Mouse (Mus musculus) midbrain, embryonic 13.5 days (tissue): ENCODE data around the gene Pitpnm1. TPM values are rescaled to one million over a fixed set of nuclear protein-coding genes. Genes with fewer than 3 reads are reported as not detected.

Source experiments
- ATAC-seq: fragments of 200-750 bp; cut with Nextera tagmentation; 2 replicates; pipeline ENCODE4 v1.8.0; 2017; ENCODE audit warnings: mild to moderate bottlenecking, moderate TSS enrichment, moderate library complexity
- H3K27ac ChIP-seq: fragments of 300-500 bp; sonication (generic); 2 replicates; pipeline ENCODE4 v1.5.1; 2015; ENCODE audit warnings: inconsistent platforms, mild to moderate bottlenecking, moderate library complexity
- H3K27me3 ChIP-seq: fragments of 300-500 bp; sonication (generic); 2 replicates; pipeline ENCODE4 v1.6.1; 2015; ENCODE audit warnings: mild to moderate bottlenecking, inconsistent platforms
- H3K36me3 ChIP-seq: fragments of 300-500 bp; sonication (generic); 2 replicates; pipeline ENCODE4 v1.6.1; 2015; ENCODE audit warnings: mild to moderate bottlenecking, inconsistent platforms
- H3K4me1 ChIP-seq: fragments of 300-500 bp; sonication (generic); replicated peaks from 2 replicates; pipeline ENCODE4 v1.6.1; 2015; ENCODE audit warnings: inconsistent platforms
- H3K4me2 ChIP-seq: fragments of 300-500 bp; sonication (generic); replicated peaks from 2 replicates; pipeline ENCODE4 v1.6.1; 2015; ENCODE audit warnings: moderate library complexity, mild to moderate bottlenecking, inconsistent platforms
- H3K4me3 ChIP-seq: fragments of 300-500 bp; sonication (generic); replicated peaks from 2 replicates; pipeline ENCODE4 v1.5.1; 2015; ENCODE audit warnings: mild to moderate bottlenecking, inconsistent platforms
- H3K9ac ChIP-seq: fragments of 300-500 bp; sonication (generic); replicated peaks from 2 replicates; pipeline ENCODE4 v1.6.1; 2015; ENCODE audit warnings: mild to moderate bottlenecking, inconsistent platforms
- H3K9me3 ChIP-seq: fragments of 300-500 bp; sonication (generic); 2 replicates; pipeline ENCODE4 v1.6.1; 2016; ENCODE audit warnings: mild to moderate bottlenecking, inconsistent platforms
- WGBS: fragments of 180-500 bp; shearing (Covaris S2); methylation state at CpG from one replicate; pipeline ENCODE4 v1.1.7; 2015; 5-methylcytosine and 5-hydroxymethylcytosine counted together
- polyA plus RNA-seq: library from polyadenylated mRNA; unstranded; fragments of >200 nt; fragmentation: Nextera tagmentation; extraction: Ambion mirVana; gene quantifications from 2 replicates; pipeline ENCODE4 v1.2.1, GENCODE M21; 2015

Gene Pitpnm1
- polyA plus RNA-seq, 1 experiment from 2014 or later = 45.0 TPM

- H3K4me1 ChIP-seq = peaks cover 57% of the 10 kb centered on the region
Measured at GRCm38 (mm10) chr19:4100718-4101261, 992 bp downstream of the Pitpnm1 start.

GRCm38 (mm10) chr19:4101466-4101865 is 1.7 kb downstream of the Pitpnm1 start:
- Histone ChIP-seq H3K27me3 (peaks cover 11% of the 10 kb centered on the region), H3K27ac (peak overlapping the region; percentile 63), H3K4me1 (peaks cover 51% of the 10 kb centered on the region), H3K9me3 (no peaks in the 10 kb centered on the region), H3K4me2 (peak overlapping the region; percentile 76), H3K4me3 (peak overlapping the region; percentile 57), H3K9ac (peak overlapping the region; percentile 77), H3K36me3 (peaks cover 30% of the 10 kb centered on the region)
- no peak for ATAC-seq
- WGBS = 47% methylated on average over 6 of the region's 6 CpGs

More at GRCm38 (mm10) chr19:4100718-4101261, 992 bp downstream of the Pitpnm1 start:
- Histone ChIP-seq H3K27me3 (peaks cover 11% of the 10 kb centered on the region), H3K4me3 (peak overlapping the region; percentile 57), H3K27ac (peak overlapping the region; percentile 63), H3K36me3 (peaks cover 23% of the 10 kb centered on the region), H3K4me2 (peak overlapping the region; percentile 76), H3K9ac (peak overlapping the region; percentile 77), H3K9me3 (no peaks in the 10 kb centered on the region)
- ATAC-seq = peak; percentile 9
- under 1% methylated on average over 52 of the region's 52 CpGs for WGBS

DNA sequence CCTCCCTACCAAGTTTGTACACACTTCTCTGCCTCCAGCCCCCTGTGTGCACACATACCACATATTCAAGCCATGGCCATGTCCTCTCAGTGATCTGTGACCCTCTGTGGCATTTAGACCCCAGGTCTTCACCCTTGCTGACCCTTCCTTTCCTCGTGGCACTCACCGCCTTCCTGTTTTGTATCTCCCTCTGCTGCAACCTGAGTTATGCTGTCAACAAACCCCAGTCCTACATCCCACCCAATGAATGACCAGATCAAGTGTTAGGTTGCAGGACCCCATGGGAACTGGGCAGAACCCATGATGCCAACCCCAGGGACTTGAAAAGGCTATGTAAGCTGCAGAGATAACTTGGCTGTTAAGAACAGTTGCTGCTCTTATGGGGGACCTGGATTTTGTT is 2.3 kb downstream of the Pitpnm1 start:
- H3K4me3 ChIP-seq = peak overlapping the region; percentile 57
- H3K9me3 ChIP-seq = no peaks in the 10 kb centered on the region
- H3K9ac ChIP-seq = peak overlapping the region; percentile 77; the same call in 1 of the 2 replicates
- ATAC-seq = no peak
- WGBS = 90% methylated on average over 2 of the region's 2 CpGs
- H3K36me3 ChIP-seq = peaks cover 35% of the 10 kb centered on the region
- peaks cover 11% of the 10 kb centered on the region for H3K27me3 ChIP-seq
- peaks cover 51% of the 10 kb centered on the region for H3K4me1 ChIP-seq
- no peak overlapping the region for H3K27ac ChIP-seq
- peak overlapping the region; percentile 76 for H3K4me2 ChIP-seq

DNA sequence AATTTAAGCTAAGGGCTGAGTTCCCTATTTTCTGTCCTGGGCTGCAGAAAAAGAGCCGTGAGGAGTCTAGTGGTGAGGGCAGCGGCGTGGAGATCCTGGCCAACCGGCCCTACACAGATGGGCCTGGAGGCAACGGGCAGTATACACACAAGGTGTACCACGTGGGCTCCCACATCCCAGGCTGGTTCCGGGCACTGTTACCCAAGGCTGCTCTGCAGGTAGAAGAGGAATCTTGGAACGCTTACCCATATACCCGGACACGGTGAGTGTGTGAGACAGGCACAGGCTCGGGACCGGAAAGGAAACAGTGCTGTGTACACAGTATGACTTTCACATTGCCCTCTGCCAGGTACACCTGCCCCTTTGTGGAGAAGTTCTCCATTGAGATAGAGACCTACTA is 2.8 kb downstream of the Pitpnm1 start:
- Histone ChIP-seq H3K9ac (no peak overlapping the region; the same call in 1 of the 2 replicates), H3K4me1 (peaks cover 47% of the 10 kb centered on the region), H3K27me3 (peaks cover 11% of the 10 kb centered on the region), H3K27ac (no peak overlapping the region), H3K36me3 (peaks cover 41% of the 10 kb centered on the region), H3K9me3 (no peaks in the 10 kb centered on the region), H3K4me2 (no peak overlapping the region), H3K4me3 (no peak overlapping the region)
- no peak for ATAC-seq
- WGBS = 93% methylated on average over 12 of the region's 12 CpGs

DNA sequence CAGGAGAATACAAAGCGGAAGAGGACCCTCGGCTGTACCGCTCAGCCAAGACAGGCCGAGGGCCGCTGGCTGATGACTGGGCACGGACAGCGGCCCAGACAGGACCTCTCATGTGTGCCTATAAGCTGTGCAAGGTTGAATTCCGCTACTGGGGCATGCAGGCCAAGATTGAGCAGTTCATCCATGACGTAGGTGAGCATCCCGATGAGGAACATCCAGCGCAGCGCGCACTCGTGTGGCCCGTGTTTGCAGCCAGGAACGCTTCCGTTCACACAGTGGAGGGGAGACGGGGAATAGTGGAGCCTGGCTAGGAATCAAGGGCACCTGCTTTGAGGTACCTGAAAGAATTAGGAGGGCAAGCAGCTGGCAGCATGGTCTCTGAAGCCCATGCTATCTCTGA is 3.5 kb downstream of the Pitpnm1 start:
- Histone ChIP-seq H3K4me2 (no peak overlapping the region), H3K27me3 (peaks cover 11% of the 10 kb centered on the region), H3K4me3 (no peak overlapping the region), H3K27ac (no peak overlapping the region), H3K9ac (no peak overlapping the region), H3K4me1 (peaks cover 40% of the 10 kb centered on the region), H3K36me3 (peaks cover 48% of the 10 kb centered on the region), H3K9me3 (no peaks in the 10 kb centered on the region)
- ATAC-seq = no peak
- WGBS = 93% methylated on average over 18 of the region's 18 CpGs

DNA sequence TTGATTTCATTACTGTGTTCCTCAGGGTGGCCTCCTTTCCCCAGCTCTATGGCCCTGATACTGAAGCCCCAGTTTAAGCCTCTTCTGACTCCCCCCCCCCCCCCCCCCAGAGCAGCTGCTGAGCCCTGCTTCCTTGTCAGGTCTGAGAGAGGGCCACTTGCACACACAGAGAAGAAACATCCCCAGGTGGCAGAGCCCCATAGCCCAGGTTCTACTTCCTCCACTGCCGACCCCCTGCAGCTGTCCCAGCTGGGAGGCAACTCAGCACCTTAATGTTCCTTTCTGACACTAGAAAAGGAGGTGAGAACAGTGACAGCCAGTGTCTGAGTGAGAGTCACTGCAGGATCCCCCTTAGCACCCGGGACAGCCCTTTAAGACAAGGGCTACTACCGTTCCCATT is 4.0 kb downstream of the Pitpnm1 start:
- H3K4me1 ChIP-seq = peaks cover 35% of the 10 kb centered on the region
- peaks cover 11% of the 10 kb centered on the region for H3K27me3 ChIP-seq
- H3K27ac ChIP-seq = no peak overlapping the region
- H3K4me3 ChIP-seq = no peak overlapping the region
- WGBS = 89% methylated on average over 3 of the region's 3 CpGs
- no peak for ATAC-seq
- H3K36me3 ChIP-seq = peaks cover 52% of the 10 kb centered on the region
- no peak overlapping the region for H3K9ac ChIP-seq
- no peaks in the 10 kb centered on the region for H3K9me3 ChIP-seq
- no peak overlapping the region for H3K4me2 ChIP-seq

- no peak overlapping the region for H3K27ac ChIP-seq
- no peak for ATAC-seq
- 92% methylated on average over 16 of the region's 16 CpGs for WGBS
Measured at GRCm38 (mm10) chr19:4104675-4105194, 4.9 kb downstream of the Pitpnm1 start.

GRCm38 (mm10) chr19:4106654-4107053 is 6.9 kb downstream of the Pitpnm1 start:
- Histone ChIP-seq H3K27me3 (peaks cover 7% of the 10 kb centered on the region), H3K4me2 (no peak overlapping the region), H3K9me3 (no peaks in the 10 kb centered on the region), H3K27ac (no peak overlapping the region), H3K4me1 (peaks cover 7% of the 10 kb centered on the region), H3K4me3 (no peak overlapping the region), H3K36me3 (peaks cover 79% of the 10 kb centered on the region), H3K9ac (no peak overlapping the region)
- ATAC-seq = no peak
- 92% methylated on average over 14 of the region's 14 CpGs for WGBS

More at GRCm38 (mm10) chr19:4104675-4105194, 4.9 kb downstream of the Pitpnm1 start:
- Histone ChIP-seq H3K4me3 (no peak overlapping the region), H3K4me1 (peaks cover 26% of the 10 kb centered on the region), H3K36me3 (peaks cover 60% of the 10 kb centered on the region), H3K4me2 (no peak overlapping the region), H3K9me3 (no peaks in the 10 kb centered on the region), H3K27me3 (peaks cover 11% of the 10 kb centered on the region), H3K9ac (no peak overlapping the region)

DNA sequence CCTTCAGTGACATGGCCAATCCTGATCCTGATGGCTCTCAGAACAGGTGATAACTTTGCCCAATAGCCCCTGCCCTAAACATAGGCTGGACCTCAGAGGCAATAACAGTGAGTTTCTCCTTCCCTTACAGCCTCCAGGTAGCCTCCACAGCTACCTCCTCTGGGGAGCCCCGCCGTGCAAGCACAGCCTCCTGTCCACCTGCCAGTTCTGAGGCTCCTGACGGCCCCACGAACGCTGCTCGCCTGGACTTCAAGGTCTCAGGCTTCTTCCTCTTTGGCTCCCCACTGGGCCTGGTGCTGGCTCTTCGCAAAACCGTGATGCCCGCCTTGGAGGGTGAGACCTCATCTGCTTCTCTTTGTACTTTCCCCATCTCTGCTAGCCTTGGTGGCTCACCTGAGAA is 8.7 kb downstream of the Pitpnm1 start:
- WGBS = 87% methylated on average over 9 of the region's 9 CpGs

GRCm38 (mm10) chr19:4112063-4112960 is 12.5 kb downstream of the Pitpnm1 start:
- H3K4me2 ChIP-seq = no peak overlapping the region
- H3K27me3 ChIP-seq = no peaks in the 10 kb centered on the region
- H3K4me3 ChIP-seq = no peak overlapping the region
- no peak for ATAC-seq
- H3K36me3 ChIP-seq = peaks cover 97% of the 10 kb centered on the region
- H3K4me1 ChIP-seq = no peaks in the 10 kb centered on the region
- 96% methylated on average over 26 of the region's 26 CpGs for WGBS
- H3K9me3 ChIP-seq = no peaks in the 10 kb centered on the region
- no peak overlapping the region for H3K9ac ChIP-seq
- no peak overlapping the region for H3K27ac ChIP-seq

More for the DNA sequence above, 8.7 kb downstream of the Pitpnm1 start:
- Histone ChIP-seq H3K4me3 (no peak overlapping the region), H3K27ac (no peak overlapping the region), H3K4me2 (no peak overlapping the region), H3K9me3 (no peaks in the 10 kb centered on the region), H3K9ac (no peak overlapping the region), H3K4me1 (no peaks in the 10 kb centered on the region), H3K36me3 (peaks cover 92% of the 10 kb centered on the region), H3K27me3 (no peaks in the 10 kb centered on the region)
- ATAC-seq = no peak

GRCm38 (mm10) chr19:4113186-4113805 is 13.5 kb downstream of the Pitpnm1 start:
- H3K9me3 ChIP-seq = no peaks in the 10 kb centered on the region
- no peak overlapping the region for H3K4me3 ChIP-seq
- no peaks in the 10 kb centered on the region for H3K27me3 ChIP-seq
- H3K27ac ChIP-seq = no peak overlapping the region; the same call in 1 of the 2 replicates
- H3K4me1 ChIP-seq = no peaks in the 10 kb centered on the region
- no peak overlapping the region for H3K4me2 ChIP-seq
- peaks cover 96% of the 10 kb centered on the region for H3K36me3 ChIP-seq
- ATAC-seq = 0 out of 2 replicates have a peak, but pooled peaks have one; percentile 18
- 86% methylated on average over 13 of the region's 13 CpGs for WGBS
- H3K9ac ChIP-seq = no peak overlapping the region

DNA sequence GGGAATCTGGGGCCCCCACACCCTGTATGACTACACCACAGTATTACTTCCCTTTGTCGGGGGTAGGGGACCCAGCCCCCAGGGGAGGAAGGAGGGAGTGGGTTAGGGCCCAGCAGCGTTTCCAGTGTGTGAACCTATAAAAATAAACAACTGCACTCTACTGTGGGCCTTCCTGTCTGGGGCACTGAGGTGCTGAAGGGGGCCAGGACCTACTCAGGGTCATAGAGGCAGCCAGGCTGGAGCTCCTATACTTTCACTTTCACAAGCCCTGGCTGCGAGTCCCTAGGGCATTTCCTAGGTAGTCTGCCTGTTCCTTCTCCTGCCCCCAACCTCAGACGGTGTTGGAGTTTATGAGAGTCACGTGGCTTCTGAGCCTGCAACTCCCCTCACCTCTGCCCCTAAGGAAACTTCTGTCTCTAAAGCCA is 14.0 kb downstream of the Pitpnm1 start:
- Histone ChIP-seq H3K27me3 (no peaks in the 10 kb centered on the region), H3K4me2 (no peak overlapping the region), H3K36me3 (peaks cover 94% of the 10 kb centered on the region), H3K9ac (no peak overlapping the region), H3K27ac (no peak overlapping the region; the same call in 1 of the 2 replicates), H3K4me1 (no peaks in the 10 kb centered on the region), H3K9me3 (no peaks in the 10 kb centered on the region), H3K4me3 (no peak overlapping the region)
- WGBS = 83% methylated on average over 5 of the region's 5 CpGs
- ATAC-seq = no peak
